Mouse (Mus musculus) B cell, adult 67 days (primary cell): ENCODE measurements around the gene Csrp2. TPM values are rescaled to one million over a fixed set of nuclear protein-coding genes. Genes with fewer than 3 reads are reported as not detected.

ENCODE experiments used
- total RNA-seq, 2 experiments: library from RNA; stranded (reverse); gene quantifications; 4 replicates each; pipeline ENCODE4 v1.2.4; 2023

Csrp2 gene
- total RNA-seq = 10 to 100 TPM; 17.1 to 25.7 TPM

DNA sequence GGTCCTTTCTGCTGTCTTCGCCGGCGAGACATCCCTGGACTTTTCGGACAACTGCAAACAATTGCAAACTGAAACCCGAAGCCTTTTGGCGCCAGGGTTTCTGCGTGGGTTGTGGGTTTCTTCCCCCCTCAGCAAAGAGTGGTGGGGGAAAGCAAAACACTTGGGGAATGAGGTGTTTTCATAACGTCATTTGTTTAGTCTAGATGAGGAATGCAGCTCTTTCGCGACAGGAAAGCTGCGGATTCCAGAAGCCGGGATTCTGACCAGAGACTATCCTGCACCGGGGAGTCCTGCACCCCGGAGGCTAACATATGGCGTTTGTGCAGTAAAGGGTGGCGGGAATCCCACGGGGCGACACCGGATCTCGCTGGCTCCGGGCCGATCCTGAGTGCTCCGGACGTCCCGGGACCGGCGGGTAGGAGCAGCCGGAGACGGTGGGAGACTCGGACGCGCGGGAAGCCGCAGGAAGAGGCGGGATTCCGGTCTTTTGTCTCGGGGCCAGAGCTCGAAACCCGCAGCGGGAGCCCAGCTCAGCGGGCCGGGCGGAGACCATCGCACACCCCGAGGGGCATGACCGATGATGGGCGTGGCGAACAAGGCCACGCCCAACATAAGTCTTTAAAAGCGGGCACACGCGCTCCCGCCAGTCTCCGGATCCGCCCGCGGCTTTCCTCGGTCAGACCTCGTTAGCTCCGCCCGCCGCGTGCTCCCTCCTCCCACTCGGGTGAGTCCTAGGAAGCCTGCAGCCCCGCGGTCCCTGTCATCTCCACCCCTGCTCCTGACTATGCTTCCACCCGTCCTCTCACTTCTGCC, at the start of gene Csrp2:
Gene Csrp2, plus strand, starts transcription at position 259 of the 813 bp plus-strand sequence.

Other genes with a start within 250 kb of the Csrp2 start
- 1 to 10 TPM; 1.5 to 2.8 TPM for gene E2f7, start 174.3 kb upstream of the Csrp2 start, total RNA-seq
- gene Zdhhc17, start 90.4 kb downstream of the Csrp2 start, total RNA-seq = 10 to 100 TPM; 87.0 to 90.5 TPM
- gene Osbpl8, start 245.0 kb downstream of the Csrp2 start, total RNA-seq = 10 to 100 TPM; 81.4 to 82.9 TPM